Mouse (Mus musculus): ENCODE measurements at regions not wholly inside any gene's neighbourhood (a gene's known extent, or its start where the extent isn't known, plus 50 kb on each side); places are given as distances from the start of the nearest gene placed in this dataset.

GRCm38 (mm10) chr3:130900054-130900840, 170.0 kb upstream of the Rpl34 start:
- DNase-seq (ENCODE audit: low spot score), result no peak
- peak overlapping the region; percentile 12; the same call in 1 of the 2 replicates for H3K4me3 ChIP-seq (ENCODE audit: low read depth, low read length)
- 0 out of 2 replicates have a peak overlapping the region, but pooled peaks have one; percentile 13 for H3K9ac ChIP-seq (replicated peaks; ENCODE audit: low read depth, low read length)

GRCm38 (mm10) chr3:130894168-130894814, 164.1 kb upstream of the Rpl34 start:
- H3K27me3 ChIP-seq (ENCODE audit: control insufficient read depth, insufficient read depth, low read length), result 0 out of 2 replicates have a peak, but pooled peaks cover 3% of the 10 kb centered on the region
- no peak overlapping the region for H3K9ac ChIP-seq (replicated peaks; ENCODE audit: low read depth, low read length)
- no peak for ATAC-seq (ENCODE audit: insufficient read depth, low read depth)
- no peaks in the 10 kb centered on the region for H3K4me1 ChIP-seq (ENCODE audit: control insufficient read depth, insufficient read depth)
- 67% methylated on average over 7 of the region's 7 CpGs for WGBS
- no peaks in the 10 kb centered on the region for H3K36me3 ChIP-seq (replicated peaks; ENCODE audit: control insufficient read depth, insufficient read depth, low read length)
- DNase-seq (ENCODE audit: low spot score), result no peak
- no peak overlapping the region for H3K4me3 ChIP-seq (ENCODE audit: low read depth, low read length)
- no peak for TF ChIP-seq EP300 (IDR thresholded peaks at IDR 0.05; ENCODE audit: low read depth)
- no peak for TF ChIP-seq CTCF (IDR thresholded peaks at IDR 0.05; ENCODE audit: low read depth)
- H3K9me3 ChIP-seq (replicated peaks; ENCODE audit: control insufficient read depth, low read length), result no peaks in the 10 kb centered on the region; the same call in 1 of the 2 replicates
- H3K4me2 ChIP-seq (ENCODE audit: low read depth, low read length), result no peak overlapping the region
- no peak overlapping the region for H3K27ac ChIP-seq (ENCODE audit: low read depth)

More at GRCm38 (mm10) chr3:130900054-130900840, 170.0 kb upstream of the Rpl34 start:
- Histone ChIP-seq H3K36me3 (replicated peaks; ENCODE audit: control insufficient read depth, insufficient read depth, low read length) (no peaks in the 10 kb centered on the region), H3K4me2 (ENCODE audit: low read depth, low read length) (peak overlapping the region; percentile 45), H3K27me3 (ENCODE audit: control insufficient read depth, insufficient read depth, low read length) (peaks cover 3% of the 10 kb centered on the region; the same call in 1 of the 2 replicates), H3K27ac (ENCODE audit: low read depth) (peak overlapping the region; percentile 13; the same call in 1 of the 2 replicates), H3K9me3 (replicated peaks; ENCODE audit: control insufficient read depth, low read length) (no peaks in the 10 kb centered on the region; the same call in 1 of the 2 replicates), H3K4me1 (ENCODE audit: control insufficient read depth, insufficient read depth) (no peaks in the 10 kb centered on the region; the same call in 1 of the 2 replicates)
- ATAC-seq (ENCODE audit: insufficient read depth, low read depth), result no peak
- no peak for TF ChIP-seq CTCF (IDR thresholded peaks at IDR 0.05; ENCODE audit: low read depth)
- TF ChIP-seq EP300 (IDR thresholded peaks at IDR 0.05; ENCODE audit: low read depth), result no peak
- 27% methylated on average over 30 of the region's 30 CpGs for WGBS

DNA sequence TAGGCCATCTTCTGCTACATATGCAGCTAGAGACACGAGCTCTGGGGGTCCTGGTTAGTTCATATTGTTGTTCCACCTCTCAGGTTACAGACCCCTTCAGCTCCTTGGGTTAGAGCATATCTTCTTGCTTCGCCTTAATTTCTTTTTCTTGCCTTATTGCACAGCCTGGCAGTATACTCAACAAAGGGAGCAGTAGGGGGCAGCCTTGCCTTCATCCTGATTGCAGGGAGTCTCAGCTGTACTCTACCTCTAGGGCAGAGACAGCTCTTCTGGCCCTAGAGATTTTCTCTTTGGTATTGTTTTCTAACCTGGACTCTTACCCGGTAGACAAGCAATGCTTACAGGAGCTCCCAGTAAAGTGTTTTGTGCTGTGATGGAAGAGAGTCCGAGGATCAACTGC, 161.1 kb upstream of the Rpl34 start:
- Histone ChIP-seq H3K9ac (replicated peaks; ENCODE audit: low read depth, low read length) (no peak overlapping the region), H3K36me3 (replicated peaks; ENCODE audit: control insufficient read depth, insufficient read depth, low read length) (no peaks in the 10 kb centered on the region), H3K27ac (ENCODE audit: low read depth) (no peak overlapping the region), H3K9me3 (replicated peaks; ENCODE audit: control insufficient read depth, low read length) (peaks cover 5% of the 10 kb centered on the region; the same call in 1 of the 2 replicates), H3K4me2 (ENCODE audit: low read depth, low read length) (no peak overlapping the region), H3K27me3 (ENCODE audit: control insufficient read depth, insufficient read depth, low read length) (no peaks in the 10 kb centered on the region), H3K4me3 (ENCODE audit: low read depth, low read length) (no peak overlapping the region), H3K4me1 (ENCODE audit: control insufficient read depth, insufficient read depth) (no peaks in the 10 kb centered on the region)
- no peak for DNase-seq (ENCODE audit: low spot score)
- 82% methylated on average over 4 of the region's 4 CpGs for WGBS
- TF ChIP-seq EP300 (IDR thresholded peaks at IDR 0.05; ENCODE audit: low read depth) (no peak), CTCF (IDR thresholded peaks at IDR 0.05; ENCODE audit: low read depth) (peak; percentile 24; the same call in 1 of the 2 replicates)
- no peak for ATAC-seq (ENCODE audit: insufficient read depth, low read depth)

DNA sequence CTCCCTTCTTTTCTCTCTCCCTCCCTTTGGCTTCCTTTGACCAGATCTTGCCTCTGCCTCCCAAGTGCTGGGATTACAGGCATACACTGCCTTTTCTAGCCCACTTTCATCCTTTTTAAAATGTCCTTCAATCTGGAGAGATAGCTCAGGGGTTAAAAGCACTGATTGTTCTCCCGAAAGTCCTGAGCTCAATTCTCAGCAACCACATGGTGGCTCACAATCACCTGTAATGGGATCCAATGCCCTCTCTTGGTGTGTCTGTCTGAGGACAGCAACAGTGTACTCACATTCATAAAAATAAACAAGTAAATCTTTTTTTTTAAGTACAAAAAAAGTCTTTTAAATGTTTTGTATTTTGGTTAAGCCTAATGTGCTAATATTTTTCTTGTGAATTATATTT, 158.4 kb upstream of the Rpl34 start:
- no peaks in the 10 kb centered on the region for H3K27me3 ChIP-seq (ENCODE audit: control insufficient read depth, insufficient read depth, low read length)
- no peak overlapping the region for H3K4me3 ChIP-seq (ENCODE audit: low read depth, low read length)
- TF ChIP-seq EP300 (IDR thresholded peaks at IDR 0.05; ENCODE audit: low read depth), result no peak
- TF ChIP-seq CTCF (IDR thresholded peaks at IDR 0.05; ENCODE audit: low read depth), result no peak
- H3K27ac ChIP-seq (ENCODE audit: low read depth), result no peak overlapping the region
- DNase-seq (ENCODE audit: low spot score) (no peak), ATAC-seq (ENCODE audit: insufficient read depth, low read depth) (no peak)
- no peak overlapping the region for H3K4me2 ChIP-seq (ENCODE audit: low read depth, low read length)
- no peak overlapping the region for H3K9ac ChIP-seq (replicated peaks; ENCODE audit: low read depth, low read length)
- 0 out of 2 replicates have a peak, but pooled peaks cover 5% of the 10 kb centered on the region for H3K9me3 ChIP-seq (replicated peaks; ENCODE audit: control insufficient read depth, low read length)
- no peaks in the 10 kb centered on the region for H3K4me1 ChIP-seq (ENCODE audit: control insufficient read depth, insufficient read depth)
- H3K36me3 ChIP-seq (replicated peaks; ENCODE audit: control insufficient read depth, insufficient read depth, low read length), result no peaks in the 10 kb centered on the region
- 71% methylated on average over 1 of the region's 1 CpGs for WGBS

DNA sequence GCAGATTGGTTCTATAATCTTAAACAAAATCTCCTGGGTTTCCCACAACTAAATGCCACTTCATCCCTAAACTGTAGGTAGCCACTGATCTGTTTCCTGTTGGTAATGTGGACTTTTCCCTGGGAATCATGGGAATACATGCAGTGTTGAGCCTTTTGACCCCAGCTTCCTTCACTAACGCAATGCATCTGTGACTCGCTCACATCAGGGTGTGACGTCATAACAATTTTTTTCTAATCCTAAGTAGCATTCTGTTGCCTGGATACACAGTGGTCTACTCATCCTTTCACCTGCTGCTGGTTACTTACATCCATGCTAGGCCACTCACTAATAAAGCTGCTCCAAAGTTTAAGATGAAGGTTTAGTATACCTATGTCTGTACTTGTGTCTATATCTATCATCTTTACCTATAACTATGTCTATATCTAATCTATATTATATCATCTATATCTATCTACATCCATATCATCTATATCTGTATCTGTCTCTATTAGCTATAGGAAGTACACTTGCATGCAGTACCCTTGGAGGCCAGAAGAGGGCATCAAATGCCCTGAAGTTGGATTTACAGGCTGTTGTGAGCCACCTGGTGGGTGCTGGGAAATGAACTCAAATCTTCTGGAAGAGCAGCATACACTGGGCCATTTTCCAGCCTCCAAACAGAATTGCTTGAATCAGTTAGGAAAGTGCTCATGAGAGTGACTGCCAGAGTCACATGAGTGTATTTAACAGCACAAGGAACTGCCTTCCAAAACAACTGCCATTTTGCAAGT, 157.5 kb upstream of the Rpl34 start:
- DNase-seq (ENCODE audit: low spot score) (no peak), ATAC-seq (ENCODE audit: insufficient read depth, low read depth) (no peak)
- no peak overlapping the region for H3K4me2 ChIP-seq (ENCODE audit: low read depth, low read length)
- no peak overlapping the region for H3K4me3 ChIP-seq (ENCODE audit: low read depth, low read length)
- 70% methylated on average over 3 of the region's 3 CpGs for WGBS
- H3K4me1 ChIP-seq (ENCODE audit: control insufficient read depth, insufficient read depth), result no peaks in the 10 kb centered on the region
- H3K9ac ChIP-seq (replicated peaks; ENCODE audit: low read depth, low read length), result no peak overlapping the region
- H3K9me3 ChIP-seq (replicated peaks; ENCODE audit: control insufficient read depth, low read length), result 0 out of 2 replicates have a peak, but pooled peaks cover 5% of the 10 kb centered on the region
- H3K27ac ChIP-seq (ENCODE audit: low read depth), result no peak overlapping the region
- TF ChIP-seq CTCF (IDR thresholded peaks at IDR 0.05; ENCODE audit: low read depth) (peak; percentile 42), EP300 (IDR thresholded peaks at IDR 0.05; ENCODE audit: low read depth) (no peak)
- no peaks in the 10 kb centered on the region for H3K27me3 ChIP-seq (ENCODE audit: control insufficient read depth, insufficient read depth, low read length)
- no peaks in the 10 kb centered on the region for H3K36me3 ChIP-seq (replicated peaks; ENCODE audit: control insufficient read depth, insufficient read depth, low read length)
